Mouse (Mus musculus): ENCODE measurements at regions not wholly inside any gene's neighbourhood (a gene's known extent, or its start where the extent isn't known, plus 50 kb on each side); places are given as distances from the start of the nearest gene placed in this dataset.

DNA sequence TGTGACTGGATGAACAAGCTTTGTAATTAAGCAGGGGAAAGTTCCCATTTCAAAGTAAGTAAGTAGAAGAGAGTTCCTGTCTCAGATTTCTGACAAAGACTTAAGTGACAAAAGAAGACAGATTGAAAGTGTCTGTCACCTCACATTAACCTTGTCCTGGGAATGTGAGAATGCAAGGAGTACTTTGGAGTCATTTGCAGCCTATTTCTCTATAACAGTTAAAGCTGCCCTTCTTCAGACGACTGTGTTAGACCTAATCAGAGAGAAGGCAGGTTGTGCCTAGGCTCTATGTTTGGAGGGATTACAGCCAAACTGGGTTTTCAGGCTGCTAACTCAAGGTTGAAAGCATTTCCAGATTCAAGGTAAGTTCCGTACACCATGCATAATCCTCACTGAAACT, 446.5 kb downstream of the Pdgfc start:
- WGBS, result 72% methylated on average over 2 of the region's 2 CpGs
- H3K36me3 ChIP-seq, result no peaks in the 10 kb centered on the region
- no peak overlapping the region for H3K4me2 ChIP-seq
- H3K27ac ChIP-seq (replicated peaks), result no peak overlapping the region
- H3K4me3 ChIP-seq (replicated peaks), result no peak overlapping the region
- ATAC-seq (ENCODE audit: low FRiP score), result no peak
- H3K9me3 ChIP-seq (replicated peaks), result no peaks in the 10 kb centered on the region
- H3K27me3 ChIP-seq (replicated peaks), result no peaks in the 10 kb centered on the region
- no peaks in the 10 kb centered on the region for H3K4me1 ChIP-seq
- no peak overlapping the region for H3K9ac ChIP-seq (replicated peaks)

DNA sequence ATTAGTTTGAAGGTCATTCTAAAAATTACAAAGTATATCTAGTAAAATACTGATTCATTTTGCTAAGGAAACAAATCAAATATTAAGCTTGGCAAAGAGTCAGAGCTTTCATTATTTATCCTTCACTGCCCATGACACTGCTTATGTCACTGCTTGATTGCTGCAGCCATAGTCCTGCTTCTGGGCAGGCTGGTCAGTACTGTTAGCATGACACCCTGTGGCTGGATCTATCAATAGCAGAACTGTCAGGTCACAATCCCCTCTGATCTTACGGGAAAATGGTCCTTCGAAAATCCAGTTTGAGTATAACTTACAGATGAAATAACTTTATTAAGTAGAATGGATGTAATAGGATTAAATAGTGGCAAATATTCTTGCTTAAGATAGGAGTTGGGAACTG, 447.1 kb downstream of the Pdgfc start:
- WGBS, result 76% methylated on average over 2 of the region's 2 CpGs
- Histone ChIP-seq H3K27ac (replicated peaks) (no peak overlapping the region), H3K4me2 (no peak overlapping the region), H3K4me3 (replicated peaks) (no peak overlapping the region), H3K27me3 (replicated peaks) (no peaks in the 10 kb centered on the region), H3K36me3 (no peaks in the 10 kb centered on the region), H3K9ac (replicated peaks) (no peak overlapping the region), H3K4me1 (no peaks in the 10 kb centered on the region), H3K9me3 (replicated peaks) (no peaks in the 10 kb centered on the region)
- no peak for ATAC-seq (ENCODE audit: low FRiP score)

DNA sequence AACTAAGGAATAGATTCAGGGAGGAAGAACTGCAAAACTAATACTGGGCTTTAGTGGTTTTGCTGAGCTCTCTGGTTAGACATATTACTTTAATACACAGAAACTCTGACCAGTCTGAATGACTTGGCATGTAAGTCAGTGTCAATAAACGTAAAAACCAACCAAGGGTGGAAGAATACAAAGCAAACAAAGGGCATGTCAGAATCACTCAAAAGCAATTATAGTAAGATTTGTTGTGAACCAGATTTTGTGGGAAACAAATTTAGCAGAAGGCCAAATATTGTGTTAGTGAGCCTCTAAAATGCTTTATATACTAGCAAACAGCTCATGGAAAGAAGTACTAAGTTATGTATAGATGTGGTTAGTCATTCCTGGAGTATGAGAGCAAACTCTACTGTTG, 427.1 kb upstream of the Ctso start:
- WGBS, result 69% methylated on average over 1 of the region's 1 CpGs
- Histone ChIP-seq H3K4me1 (no peaks in the 10 kb centered on the region), H3K9me3 (replicated peaks) (no peaks in the 10 kb centered on the region), H3K36me3 (no peaks in the 10 kb centered on the region), H3K4me2 (no peak overlapping the region), H3K27ac (replicated peaks) (no peak overlapping the region), H3K9ac (replicated peaks) (no peak overlapping the region), H3K4me3 (replicated peaks) (no peak overlapping the region), H3K27me3 (replicated peaks) (no peaks in the 10 kb centered on the region)
- no peak for ATAC-seq (ENCODE audit: low FRiP score)

DNA sequence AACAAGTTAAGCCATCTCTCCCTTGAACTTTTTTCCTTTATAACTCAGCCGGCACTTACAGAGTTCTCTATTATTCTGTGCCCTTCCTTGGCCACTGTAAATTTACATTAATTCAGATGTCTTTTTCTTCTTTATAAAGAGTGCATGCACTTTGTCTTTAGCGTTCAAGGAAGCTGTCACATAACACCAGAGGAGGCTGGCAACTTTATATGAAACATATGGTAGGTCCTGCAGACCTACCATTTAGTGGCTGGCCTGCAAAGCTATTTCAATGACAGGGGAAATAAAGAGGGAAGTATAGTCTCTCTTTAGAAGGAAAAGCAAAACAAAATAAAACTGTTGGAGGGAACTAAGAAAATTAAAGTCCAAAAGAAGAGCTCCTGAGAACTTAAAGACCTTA, 423.8 kb upstream of the Ctso start:
- Histone ChIP-seq H3K4me1 (no peaks in the 10 kb centered on the region), H3K27ac (replicated peaks) (no peak overlapping the region), H3K9me3 (replicated peaks) (no peaks in the 10 kb centered on the region), H3K27me3 (replicated peaks) (no peaks in the 10 kb centered on the region), H3K4me2 (no peak overlapping the region), H3K36me3 (no peaks in the 10 kb centered on the region), H3K4me3 (replicated peaks) (no peak overlapping the region), H3K9ac (replicated peaks) (no peak overlapping the region)
- 19% methylated on average over 2 of the region's 2 CpGs for WGBS
- ATAC-seq (ENCODE audit: low FRiP score), result no peak

DNA sequence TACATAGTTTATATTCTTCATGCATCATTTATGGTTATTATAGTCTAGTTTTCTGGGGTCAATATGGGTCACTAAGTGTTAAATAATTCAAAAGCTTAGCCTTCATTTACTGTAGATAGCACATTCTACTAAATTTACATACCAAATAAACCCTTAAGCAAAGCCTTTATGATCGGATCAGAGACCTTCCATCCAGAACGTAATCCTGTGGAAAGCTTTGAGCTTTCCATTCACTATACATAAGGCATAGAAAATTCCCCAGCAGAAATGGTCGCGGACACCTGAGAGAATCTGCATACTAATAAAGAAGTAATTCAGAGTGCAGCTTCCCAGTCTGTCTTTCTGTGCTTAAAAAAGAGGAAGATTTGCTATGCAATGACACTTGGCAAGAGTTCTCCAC, 410.6 kb upstream of the Ctso start:
- whole genome bisulfite sequencing, result 41% methylated on average over 4 of the region's 4 CpGs
- Histone ChIP-seq H3K27me3 (replicated peaks) (no peaks in the 10 kb centered on the region), H3K36me3 (no peaks in the 10 kb centered on the region), H3K4me3 (replicated peaks) (no peak overlapping the region), H3K9ac (replicated peaks) (no peak overlapping the region), H3K27ac (replicated peaks) (no peak overlapping the region), H3K4me2 (no peak overlapping the region), H3K9me3 (replicated peaks) (no peaks in the 10 kb centered on the region), H3K4me1 (no peaks in the 10 kb centered on the region)
- no peak for ATAC-seq (ENCODE audit: low FRiP score)

DNA sequence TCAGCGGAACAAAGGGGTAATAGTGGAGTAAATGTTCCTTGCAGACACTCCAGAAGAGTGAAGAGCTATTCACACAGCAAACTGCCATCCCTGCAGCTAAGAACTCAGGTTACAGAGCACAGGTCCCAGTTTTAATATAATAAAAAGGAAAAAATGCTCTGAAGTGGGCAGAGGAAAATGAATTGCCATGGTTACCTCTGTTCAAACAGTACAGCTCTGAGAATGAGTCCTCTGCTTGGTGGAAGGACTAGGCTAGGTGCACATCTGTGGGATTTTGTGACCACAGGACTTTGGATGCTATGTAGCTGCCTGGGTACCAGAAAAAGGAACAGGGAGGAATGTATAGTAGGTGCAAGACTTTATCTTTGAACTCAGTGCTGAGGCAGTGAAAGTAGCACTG, 401.5 kb upstream of the Ctso start:
- Histone ChIP-seq H3K36me3 (no peaks in the 10 kb centered on the region), H3K27me3 (replicated peaks) (no peaks in the 10 kb centered on the region), H3K27ac (replicated peaks) (no peak overlapping the region), H3K9me3 (replicated peaks) (no peaks in the 10 kb centered on the region), H3K4me1 (no peaks in the 10 kb centered on the region), H3K4me3 (replicated peaks) (no peak overlapping the region), H3K9ac (replicated peaks) (no peak overlapping the region), H3K4me2 (no peak overlapping the region)
- WGBS, result 97% methylated on average over 1 of the region's 1 CpGs
- ATAC-seq (ENCODE audit: low FRiP score), result no peak

DNA sequence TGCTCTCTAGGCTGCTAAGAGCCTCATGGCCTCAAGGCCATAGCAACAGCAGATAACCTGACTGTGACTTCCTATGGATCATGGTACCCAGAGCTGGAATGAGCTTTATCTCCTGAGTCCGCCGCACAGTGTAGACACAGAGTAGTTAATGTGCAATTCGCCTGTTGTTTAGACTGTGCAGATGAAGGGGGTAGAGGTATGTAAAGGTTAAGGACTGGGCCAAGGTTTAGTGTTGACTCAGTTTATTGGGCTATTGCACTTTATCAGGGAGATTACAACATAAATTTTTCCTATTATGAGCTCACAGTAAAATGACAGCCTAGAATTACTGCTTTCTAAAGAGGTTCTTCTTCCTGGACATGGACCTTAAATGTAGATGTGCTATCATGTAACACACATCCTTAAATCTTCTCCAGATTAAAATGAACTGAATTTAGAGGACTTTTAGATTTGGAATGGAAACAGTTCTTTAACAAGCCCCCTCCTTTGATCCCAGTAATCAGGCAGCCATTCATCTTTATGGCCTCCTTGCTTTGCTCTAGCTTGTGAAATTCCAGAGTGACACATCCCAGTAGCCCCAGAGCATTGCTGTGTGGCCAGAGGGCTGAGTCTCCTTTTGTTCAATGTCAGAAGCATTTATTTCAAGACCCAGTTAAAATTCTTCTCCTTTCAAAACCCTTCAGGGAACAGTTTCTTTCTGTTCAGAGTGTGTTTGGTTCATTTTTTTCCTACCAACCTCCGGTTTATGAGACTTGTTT, 396.8 kb upstream of the Ctso start:
- no peak overlapping the region for H3K9ac ChIP-seq (replicated peaks)
- H3K27me3 ChIP-seq (replicated peaks), result no peaks in the 10 kb centered on the region
- 56% methylated on average over 4 of the region's 4 CpGs for WGBS
- no peak overlapping the region for H3K4me2 ChIP-seq
- no peak overlapping the region for H3K27ac ChIP-seq (replicated peaks)
- no peaks in the 10 kb centered on the region for H3K4me1 ChIP-seq
- no peaks in the 10 kb centered on the region for H3K36me3 ChIP-seq
- no peak for ATAC-seq (ENCODE audit: low FRiP score)
- H3K4me3 ChIP-seq (replicated peaks), result no peak overlapping the region
- H3K9me3 ChIP-seq (replicated peaks), result no peaks in the 10 kb centered on the region

DNA sequence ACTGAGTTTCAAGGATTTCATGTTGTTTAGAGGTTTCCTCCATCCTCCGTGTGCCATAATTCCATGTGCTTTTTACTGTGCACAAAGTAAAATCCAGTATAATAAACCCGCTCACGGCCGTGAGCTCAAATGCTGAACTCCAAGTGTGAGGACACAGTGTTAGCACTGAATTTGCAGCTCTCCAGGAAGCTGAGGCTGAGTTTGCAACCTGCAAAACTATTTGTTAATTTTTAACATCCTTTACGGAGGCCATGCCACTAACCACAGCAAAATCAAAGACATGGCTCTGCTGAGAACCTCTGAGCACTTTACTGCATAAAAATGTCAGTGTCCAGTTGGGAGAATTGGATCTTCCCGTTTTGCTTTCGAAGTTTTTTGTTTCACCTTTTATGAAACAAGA, 377.6 kb upstream of the Ctso start:
- H3K27me3 ChIP-seq (replicated peaks), result no peaks in the 10 kb centered on the region
- 71% methylated on average over 7 of the region's 7 CpGs for WGBS

DNA sequence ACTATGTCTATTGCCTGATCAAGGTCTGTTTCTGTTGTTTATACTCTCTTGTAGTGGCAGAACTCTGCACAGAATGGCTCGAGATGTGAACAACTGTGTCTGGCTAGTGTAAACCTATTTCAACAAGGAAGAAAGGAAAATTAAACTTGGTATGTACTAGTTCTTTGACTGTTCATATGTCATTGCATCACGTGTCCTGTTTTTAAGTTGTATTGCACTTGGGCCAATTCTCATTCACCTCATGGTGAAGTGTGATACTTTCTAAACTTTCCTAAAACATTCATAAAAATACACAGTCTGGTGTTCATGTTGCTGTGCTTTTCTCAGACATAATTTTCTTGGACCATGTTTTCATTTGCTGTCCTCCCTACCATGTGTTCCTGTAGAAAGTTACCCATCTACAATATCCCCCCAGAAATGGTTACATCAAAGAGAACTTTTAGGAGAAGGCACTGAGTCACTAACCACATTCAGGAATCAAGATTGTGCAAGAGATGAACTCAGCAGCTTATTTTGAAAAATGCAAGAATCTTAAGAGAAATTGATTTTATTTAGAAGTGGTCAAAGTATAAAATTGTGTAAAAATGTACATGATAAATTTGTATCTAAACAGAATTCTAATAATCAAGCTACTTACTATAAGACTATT, 369.7 kb upstream of the Ctso start:
- Histone ChIP-seq H3K9me3 (replicated peaks) (no peaks in the 10 kb centered on the region), H3K9ac (replicated peaks) (no peak overlapping the region), H3K36me3 (no peaks in the 10 kb centered on the region), H3K27me3 (replicated peaks) (no peaks in the 10 kb centered on the region), H3K4me1 (no peaks in the 10 kb centered on the region), H3K27ac (replicated peaks) (no peak overlapping the region), H3K4me2 (no peak overlapping the region), H3K4me3 (replicated peaks) (no peak overlapping the region)
- WGBS, result 86% methylated on average over 2 of the region's 2 CpGs
- no peak for ATAC-seq (ENCODE audit: low FRiP score)

More for the DNA sequence above, 377.6 kb upstream of the Ctso start:
- Histone ChIP-seq H3K27ac (replicated peaks) (no peak overlapping the region), H3K4me1 (no peaks in the 10 kb centered on the region), H3K9ac (replicated peaks) (no peak overlapping the region), H3K9me3 (replicated peaks) (no peaks in the 10 kb centered on the region), H3K4me3 (replicated peaks) (no peak overlapping the region), H3K36me3 (no peaks in the 10 kb centered on the region), H3K4me2 (no peak overlapping the region)
- ATAC-seq (ENCODE audit: low FRiP score), result no peak

DNA sequence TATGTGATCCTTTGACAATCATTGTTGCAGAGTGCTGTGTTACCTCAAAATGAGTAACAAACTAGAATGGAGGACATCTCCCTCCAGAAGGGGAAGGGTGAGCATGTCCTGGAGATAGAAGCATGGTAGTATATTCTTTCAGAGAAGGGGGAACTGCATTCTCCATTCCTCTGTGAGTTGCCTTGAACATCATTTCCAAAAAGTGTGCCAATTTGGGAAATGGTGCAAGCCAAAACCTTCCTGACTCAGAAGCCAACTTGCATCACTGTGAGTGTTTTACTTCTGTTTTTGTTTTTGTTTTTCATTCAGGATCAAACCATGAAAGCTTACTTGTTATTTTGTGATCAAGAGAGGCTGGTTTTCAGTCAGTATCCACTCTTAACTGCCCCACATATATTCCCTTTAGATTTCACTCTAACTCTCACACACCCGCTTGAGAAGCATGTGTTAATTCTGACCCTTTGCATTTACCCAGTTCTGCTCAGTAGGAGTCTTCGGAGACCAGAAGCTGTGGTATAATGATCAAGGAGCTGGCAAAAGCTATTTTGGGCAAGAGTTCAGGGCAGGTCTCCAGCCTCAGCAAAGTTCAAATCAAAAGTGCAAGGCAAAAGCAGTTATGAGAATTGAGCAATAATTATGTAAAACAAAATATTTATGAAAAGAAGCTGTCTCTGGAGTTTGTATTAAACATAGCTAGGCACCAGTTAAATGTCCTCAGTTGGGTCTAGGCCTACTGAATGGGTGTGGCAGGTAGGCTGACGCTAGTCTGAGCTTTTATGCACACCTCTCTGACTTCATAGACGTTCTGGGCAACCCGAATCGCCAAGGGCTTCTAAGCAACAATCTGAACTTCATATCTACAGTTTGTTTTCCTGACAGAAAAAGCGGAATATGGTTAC, 368.3 kb upstream of the Ctso start:
- no peak overlapping the region for H3K4me3 ChIP-seq (replicated peaks)
- no peaks in the 10 kb centered on the region for H3K27me3 ChIP-seq (replicated peaks)
- H3K27ac ChIP-seq (replicated peaks), result no peak overlapping the region
- 90% methylated on average over 7 of the region's 7 CpGs for WGBS
- no peak overlapping the region for H3K4me2 ChIP-seq
- no peaks in the 10 kb centered on the region for H3K36me3 ChIP-seq
- no peak for ATAC-seq (ENCODE audit: low FRiP score)
- no peaks in the 10 kb centered on the region for H3K4me1 ChIP-seq
- no peak overlapping the region for H3K9ac ChIP-seq (replicated peaks)
- H3K9me3 ChIP-seq (replicated peaks), result no peaks in the 10 kb centered on the region

DNA sequence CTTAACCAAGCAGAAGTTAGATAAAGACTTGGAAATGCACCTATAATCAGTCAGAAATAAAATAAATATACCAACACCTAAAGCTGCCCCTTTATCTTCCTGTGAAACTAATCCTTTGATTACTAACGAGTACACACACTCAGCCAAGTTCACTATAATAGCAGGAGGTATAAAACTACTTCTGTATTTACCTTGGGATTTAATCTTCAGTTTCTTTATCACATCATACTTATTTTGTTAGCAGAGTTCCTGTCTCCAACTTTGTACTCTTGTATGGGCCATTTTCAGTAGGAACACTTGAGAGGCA, 367.7 kb upstream of the Ctso start:
- no peak for ATAC-seq (ENCODE audit: low FRiP score)
- no peak overlapping the region for H3K4me2 ChIP-seq
- no peaks in the 10 kb centered on the region for H3K27me3 ChIP-seq (replicated peaks)
- H3K9ac ChIP-seq (replicated peaks), result no peak overlapping the region
- H3K36me3 ChIP-seq, result no peaks in the 10 kb centered on the region
- 85% methylated on average over 1 of the region's 1 CpGs for WGBS
- H3K4me3 ChIP-seq (replicated peaks), result no peak overlapping the region
- no peaks in the 10 kb centered on the region for H3K4me1 ChIP-seq
- no peak overlapping the region for H3K27ac ChIP-seq (replicated peaks)
- no peaks in the 10 kb centered on the region for H3K9me3 ChIP-seq (replicated peaks)
